Mouse (Mus musculus): ENCODE data around the gene Sec14l5. TPM values are rescaled to one million over a fixed set of nuclear protein-coding genes. Genes with fewer than 3 reads are reported as not detected.

Sec14l5 gene
- polyA plus RNA-seq, 1 experiment from 2014 or later = 0.11 TPM

- no peaks in the 10 kb centered on the region; the same call in 1 of the 2 replicates for H3K4me1 ChIP-seq (replicated peaks; ENCODE audit: control insufficient read depth, insufficient read depth, low read length)
- no peak overlapping the region for H3K4me3 ChIP-seq (ENCODE audit: low read depth, low read length)
- H3K9ac ChIP-seq (ENCODE audit: low read length) = no peak overlapping the region
- H3K36me3 ChIP-seq (ENCODE audit: control insufficient read depth, insufficient read depth, low read length) = no peaks in the 10 kb centered on the region
- ATAC-seq (replicated peaks; ENCODE audit: low FRiP score, low TSS enrichment, low read depth) = no peak
- H3K27me3 ChIP-seq (replicated peaks; ENCODE audit: control insufficient read depth, insufficient read depth, low read length) = no peaks in the 10 kb centered on the region
- no peak overlapping the region for H3K27ac ChIP-seq (ENCODE audit: low read depth)
- H3K9me3 ChIP-seq (ENCODE audit: control insufficient read depth, low read length) = no peaks in the 10 kb centered on the region
- DNase-seq (ENCODE audit: low spot score) = no peak
- H3K4me2 ChIP-seq (ENCODE audit: low read length) = no peak overlapping the region
- WGBS = 35% methylated on average over 4 of the region's 4 CpGs
Observed at GRCm38 (mm10) chr16:5139741-5140140, 7.2 kb upstream of the Sec14l5 start.

GRCm38 (mm10) chr16:5145570-5145969 is 1.3 kb upstream of the Sec14l5 start:
- no peak; the same call in 1 of the 2 replicates for ATAC-seq (replicated peaks; ENCODE audit: low FRiP score, low TSS enrichment, low read depth)
- 0% methylated on average over 7 of the region's 7 CpGs for WGBS
- no peak overlapping the region for H3K4me3 ChIP-seq (ENCODE audit: low read depth, low read length)
- H3K36me3 ChIP-seq (ENCODE audit: control insufficient read depth, insufficient read depth, low read length) = no peaks in the 10 kb centered on the region
- no peak overlapping the region for H3K9ac ChIP-seq (ENCODE audit: low read length)
- no peak overlapping the region for H3K4me2 ChIP-seq (ENCODE audit: low read length)
- 0 out of 2 replicates have a peak, but pooled peaks cover 4% of the 10 kb centered on the region for H3K27me3 ChIP-seq (replicated peaks; ENCODE audit: control insufficient read depth, insufficient read depth, low read length)
- H3K9me3 ChIP-seq (ENCODE audit: control insufficient read depth, low read length) = no peaks in the 10 kb centered on the region
- 0 out of 2 replicates have a peak, but pooled peaks cover 8% of the 10 kb centered on the region for H3K4me1 ChIP-seq (replicated peaks; ENCODE audit: control insufficient read depth, insufficient read depth, low read length)
- H3K27ac ChIP-seq (ENCODE audit: low read depth) = no peak overlapping the region
- peak; percentile 89 for DNase-seq (ENCODE audit: low spot score)

- DNase-seq (ENCODE audit: low spot score) = peak; percentile 82
- no peak overlapping the region for H3K9ac ChIP-seq (ENCODE audit: low read length)
- WGBS = 3% methylated on average over 25 of the region's 26 CpGs
- H3K36me3 ChIP-seq (ENCODE audit: control insufficient read depth, insufficient read depth, low read length) = no peaks in the 10 kb centered on the region
- H3K27me3 ChIP-seq (replicated peaks; ENCODE audit: control insufficient read depth, insufficient read depth, low read length) = 0 out of 2 replicates have a peak, but pooled peaks cover 4% of the 10 kb centered on the region
- peak overlapping the region; percentile 58 for H3K4me2 ChIP-seq (ENCODE audit: low read length)
- ATAC-seq (replicated peaks; ENCODE audit: low FRiP score, low TSS enrichment, low read depth) = peak; percentile 91
- 0 out of 2 replicates have a peak, but pooled peaks cover 8% of the 10 kb centered on the region for H3K4me1 ChIP-seq (replicated peaks; ENCODE audit: control insufficient read depth, insufficient read depth, low read length)
- H3K9me3 ChIP-seq (ENCODE audit: control insufficient read depth, low read length) = no peaks in the 10 kb centered on the region
- peak overlapping the region; percentile 28 for H3K4me3 ChIP-seq (ENCODE audit: low read depth, low read length)
- H3K27ac ChIP-seq (ENCODE audit: low read depth) = no peak overlapping the region
Observed at GRCm38 (mm10) chr16:5146367-5147036, 407 bp upstream of the Sec14l5 start.

GRCm38 (mm10) chr16:5150544-5150943 is 3.6 kb downstream of the Sec14l5 start:
- Histone ChIP-seq H3K4me2 (ENCODE audit: low read length) (no peak overlapping the region), H3K36me3 (ENCODE audit: control insufficient read depth, insufficient read depth, low read length) (no peaks in the 10 kb centered on the region), H3K4me1 (replicated peaks; ENCODE audit: control insufficient read depth, insufficient read depth, low read length) (0 out of 2 replicates have a peak, but pooled peaks cover 8% of the 10 kb centered on the region), H3K27ac (ENCODE audit: low read depth) (no peak overlapping the region), H3K9ac (ENCODE audit: low read length) (no peak overlapping the region), H3K27me3 (replicated peaks; ENCODE audit: control insufficient read depth, insufficient read depth, low read length) (0 out of 2 replicates have a peak, but pooled peaks cover 4% of the 10 kb centered on the region), H3K9me3 (ENCODE audit: control insufficient read depth, low read length) (no peaks in the 10 kb centered on the region), H3K4me3 (ENCODE audit: low read depth, low read length) (no peak overlapping the region)
- ATAC-seq (replicated peaks; ENCODE audit: low FRiP score, low TSS enrichment, low read depth) (no peak), DNase-seq (ENCODE audit: low spot score) (no peak)
- WGBS = 74% methylated on average over 10 of the region's 10 CpGs

- Histone ChIP-seq H3K4me3 (ENCODE audit: low read depth, low read length) (no peak overlapping the region), H3K9me3 (ENCODE audit: control insufficient read depth, low read length) (no peaks in the 10 kb centered on the region), H3K9ac (ENCODE audit: low read length) (no peak overlapping the region), H3K27ac (ENCODE audit: low read depth) (no peak overlapping the region), H3K36me3 (ENCODE audit: control insufficient read depth, insufficient read depth, low read length) (no peaks in the 10 kb centered on the region), H3K4me2 (ENCODE audit: low read length) (no peak overlapping the region), H3K4me1 (replicated peaks; ENCODE audit: control insufficient read depth, insufficient read depth, low read length) (no peaks in the 10 kb centered on the region), H3K27me3 (replicated peaks; ENCODE audit: control insufficient read depth, insufficient read depth, low read length) (no peaks in the 10 kb centered on the region)
- no peak for DNase-seq (ENCODE audit: low spot score)
- WGBS = 55% methylated on average over 6 of the region's 6 CpGs
- no peak for ATAC-seq (replicated peaks; ENCODE audit: low FRiP score, low TSS enrichment, low read depth)
Observed at GRCm38 (mm10) chr16:5153299-5154026, 6.6 kb downstream of the Sec14l5 start.

GRCm38 (mm10) chr16:5155014-5155413 is 8.1 kb downstream of the Sec14l5 start:
- H3K27ac ChIP-seq (ENCODE audit: low read depth) = no peak overlapping the region
- 68% methylated on average over 3 of the region's 3 CpGs for WGBS
- no peak overlapping the region for H3K4me3 ChIP-seq (ENCODE audit: low read depth, low read length)
- no peak overlapping the region for H3K4me2 ChIP-seq (ENCODE audit: low read length)
- H3K9ac ChIP-seq (ENCODE audit: low read length) = no peak overlapping the region
- no peaks in the 10 kb centered on the region for H3K9me3 ChIP-seq (ENCODE audit: control insufficient read depth, low read length)
- H3K27me3 ChIP-seq (replicated peaks; ENCODE audit: control insufficient read depth, insufficient read depth, low read length) = no peaks in the 10 kb centered on the region
- no peaks in the 10 kb centered on the region for H3K4me1 ChIP-seq (replicated peaks; ENCODE audit: control insufficient read depth, insufficient read depth, low read length)
- ATAC-seq (replicated peaks; ENCODE audit: low FRiP score, low TSS enrichment, low read depth) (no peak), DNase-seq (ENCODE audit: low spot score) (no peak)
- H3K36me3 ChIP-seq (ENCODE audit: control insufficient read depth, insufficient read depth, low read length) = no peaks in the 10 kb centered on the region

GRCm38 (mm10) chr16:5156495-5156894 is 9.6 kb downstream of the Sec14l5 start:
- no peak overlapping the region for H3K4me3 ChIP-seq (ENCODE audit: low read depth, low read length)
- WGBS = 68% methylated on average over 2 of the region's 2 CpGs
- DNase-seq (ENCODE audit: low spot score) (no peak), ATAC-seq (replicated peaks; ENCODE audit: low FRiP score, low TSS enrichment, low read depth) (no peak)
- H3K9me3 ChIP-seq (ENCODE audit: control insufficient read depth, low read length) = no peaks in the 10 kb centered on the region
- no peak overlapping the region for H3K4me2 ChIP-seq (ENCODE audit: low read length)
- H3K27me3 ChIP-seq (replicated peaks; ENCODE audit: control insufficient read depth, insufficient read depth, low read length) = no peaks in the 10 kb centered on the region
- H3K9ac ChIP-seq (ENCODE audit: low read length) = no peak overlapping the region
- H3K4me1 ChIP-seq (replicated peaks; ENCODE audit: control insufficient read depth, insufficient read depth, low read length) = no peaks in the 10 kb centered on the region
- no peak overlapping the region for H3K27ac ChIP-seq (ENCODE audit: low read depth)
- H3K36me3 ChIP-seq (ENCODE audit: control insufficient read depth, insufficient read depth, low read length) = no peaks in the 10 kb centered on the region

GRCm38 (mm10) chr16:5157113-5157512 is 10.2 kb downstream of the Sec14l5 start:
- Histone ChIP-seq H3K27ac (ENCODE audit: low read depth) (no peak overlapping the region), H3K36me3 (ENCODE audit: control insufficient read depth, insufficient read depth, low read length) (no peaks in the 10 kb centered on the region), H3K27me3 (replicated peaks; ENCODE audit: control insufficient read depth, insufficient read depth, low read length) (no peaks in the 10 kb centered on the region), H3K4me1 (replicated peaks; ENCODE audit: control insufficient read depth, insufficient read depth, low read length) (no peaks in the 10 kb centered on the region), H3K9ac (ENCODE audit: low read length) (no peak overlapping the region), H3K4me2 (ENCODE audit: low read length) (no peak overlapping the region), H3K4me3 (ENCODE audit: low read depth, low read length) (no peak overlapping the region), H3K9me3 (ENCODE audit: control insufficient read depth, low read length) (no peaks in the 10 kb centered on the region)
- no peak for ATAC-seq (replicated peaks; ENCODE audit: low FRiP score, low TSS enrichment, low read depth)
- WGBS = 68% methylated on average over 3 of the region's 3 CpGs
- no peak for DNase-seq (ENCODE audit: low spot score)
